Mouse (Mus musculus): ENCODE results near the gene Csnk1e.

Gene Csnk1e

GRCm38 (mm10) chr15:79445786-79446654 lies 9.3 kb downstream of the Csnk1e start:
- in situ Hi-C loops (cut with MboI, MseI) = no loop called here

- in situ Hi-C loops (cut with MboI, MseI) = no loop called here
Observed at GRCm38 (mm10) chr15:79443856-79444410, 11.4 kb downstream of the Csnk1e start.

- in situ Hi-C loops (cut with MboI, MseI) = no loop called here
Observed at GRCm38 (mm10) chr15:79442961-79443518, 12.3 kb downstream of the Csnk1e start.

- in situ Hi-C loops (cut with MboI, MseI) = no loop called here
Observed at GRCm38 (mm10) chr15:79442257-79442611, 13.1 kb downstream of the Csnk1e start.

- in situ Hi-C loops (cut with MboI, MseI) = no loop called here
Observed at GRCm38 (mm10) chr15:79441331-79442256, 13.8 kb downstream of the Csnk1e start.

GRCm38 (mm10) chr15:79440651-79441330 lies 14.6 kb downstream of the Csnk1e start:
- in situ Hi-C loops (cut with MboI, MseI) = no loop called here

- in situ Hi-C loops (cut with MboI, MseI) = no loop called here
Observed at GRCm38 (mm10) chr15:79440223-79440622, 15.1 kb downstream of the Csnk1e start.

GRCm38 (mm10) chr15:79439386-79439785 lies 16.0 kb downstream of the Csnk1e start:
- in situ Hi-C loops (cut with MboI, MseI) = no loop called here

- in situ Hi-C loops (cut with MboI, MseI) = no loop called here
Observed at GRCm38 (mm10) chr15:79438816-79439215, 16.6 kb downstream of the Csnk1e start.

GRCm38 (mm10) chr15:79438209-79438810 lies 17.1 kb downstream of the Csnk1e start:
- in situ Hi-C loops (cut with MboI, MseI) = no loop called here

GRCm38 (mm10) chr15:79437541-79438208 lies 17.7 kb downstream of the Csnk1e start:
- in situ Hi-C loops (cut with MboI, MseI) = no loop called here

- in situ Hi-C loops (cut with MboI, MseI) = no loop called here
Observed at GRCm38 (mm10) chr15:79436481-79436921, 18.9 kb downstream of the Csnk1e start.

GRCm38 (mm10) chr15:79435191-79435671 lies 20.1 kb downstream of the Csnk1e start:
- in situ Hi-C loops (cut with MboI, MseI) = no loop called here

GRCm38 (mm10) chr15:79432892-79433291 lies 22.5 kb downstream of the Csnk1e start:
- in situ Hi-C loops (cut with MboI, MseI) = no loop called here

- in situ Hi-C loops (cut with MboI, MseI) = no loop called here
Observed at GRCm38 (mm10) chr15:79432328-79432727, 23.0 kb downstream of the Csnk1e start.

GRCm38 (mm10) chr15:79431925-79432324 lies 23.4 kb downstream of the Csnk1e start:
- in situ Hi-C loops (cut with MboI, MseI) = no loop called here

GRCm38 (mm10) chr15:79430461-79431000 lies 24.8 kb downstream of the Csnk1e start:
- in situ Hi-C loops (cut with MboI, MseI) = no loop called here

GRCm38 (mm10) chr15:79429994-79430393 lies 25.4 kb downstream of the Csnk1e start:
- in situ Hi-C loops (cut with MboI, MseI) = no loop called here

GRCm38 (mm10) chr15:79429527-79429926 lies 25.8 kb downstream of the Csnk1e start:
- in situ Hi-C loops (cut with MboI, MseI) = no loop called here

- in situ Hi-C loops (cut with MboI, MseI) = no loop called here
Observed at GRCm38 (mm10) chr15:79428616-79429015, 26.8 kb downstream of the Csnk1e start.
